22 mouse cellular contexts compared by ENCODE assay signal in genomic region chr14:124767996-124768395, GRCm38 (mm10).
DNase-seq lines count a peak whose midpoint lies in the region; TF ChIP-seq lines count a peak whose summit lies in the region.
"Had no signal": no experiment of that assay in that cellular context is flagged by ENCODE, and none has a peak within 500 bp of the region (broad histone marks: within the 10 kb centered on the region; RNA-seq: fewer than 3 reads in every experiment).

No protein-coding gene starts in this region.

- DNase-seq in heart, adult 18-20 months: peak; percentile 46 to 63
- DNase-seq in heart, postnatal 25 days (ENCODE audit: low spot score): no peak
- peak; percentile 67 to 79 for DNase-seq in cerebellum, adult 2 months
- peak; percentile 76 for DNase-seq in cerebellum, adult 9-11 months
- DNase-seq in heart, postnatal 14 days: peak; percentile 7 to 26
- no peak for DNase-seq in gastrocnemius, postnatal 25 days
- no peak for DNase-seq in ovary, postnatal 14 days (ENCODE audit: low spot score)
- DNase-seq: adrenal gland, adult 2 months; kidney, adult 9 months; kidney, postnatal 25 days; layer of hippocampus, postnatal 36 days; liver, embryonic 13.5 days; lung, adult 2 months; lung, postnatal 14 days; thymus, adult 2 months; thymus, postnatal 4 days had no signal

- peaks cover 5% of the 10 kb centered on the region; the same call in 1 of the 2 replicates for H3K4me1 ChIP-seq in cerebellum, adult 2 months (ENCODE audit: control insufficient read depth, insufficient read depth, low read length)
- H3K4me1 ChIP-seq: embryonic facial prominence, embryonic 15.5 days; forebrain, embryonic 15.5 days; limb, embryonic 13.5 days; liver, embryonic 13.5 days; neural tube, embryonic 15.5 days had no signal

- TF ChIP-seq POLR2A in cerebellum, adult 2 months (IDR thresholded peaks at IDR 0.05; ENCODE audit: borderline replicate concordance, insufficient read depth, low read length): no peak

- H3K4me3 ChIP-seq in cerebellum, adult 2 months (replicated peaks; ENCODE audit: insufficient read depth, low read depth, low read length): no peak overlapping the region
- H3K4me3 ChIP-seq: embryonic facial prominence, embryonic 15.5 days; forebrain, embryonic 15.5 days; limb, embryonic 13.5 days; liver, embryonic 13.5 days; neural tube, embryonic 15.5 days had no signal

- no peak for TF ChIP-seq CTCF in cerebellum, adult 2 months (IDR thresholded peaks at IDR 0.05; ENCODE audit: borderline replicate concordance, insufficient read depth, low read depth, low read length)

- WGBS in cerebellum, adult 2 months: 14% methylated on average over 3 of the region's 3 CpGs

- intact Hi-C loops in heart, postnatal 25 days (cut with DNase I): no loop called here
- intact Hi-C loops in heart, postnatal 14 days (cut with DNase I): no loop called here

- peak overlapping the region; percentile 98 for H3K27ac ChIP-seq in cerebellum, adult 2 months (ENCODE audit: insufficient read depth, low read length)
- H3K27ac ChIP-seq: embryonic facial prominence, embryonic 15.5 days; forebrain, embryonic 15.5 days; hindbrain, postnatal 0 days; limb, embryonic 13.5 days; liver, embryonic 13.5 days; neural tube, embryonic 15.5 days; stomach, postnatal 0 days had no signal

- H3K27me3 ChIP-seq in cerebellum, adult 2 months (ENCODE audit: control insufficient read depth, insufficient read depth, low read length): no peaks in the 10 kb centered on the region
- H3K27me3 ChIP-seq: embryonic facial prominence, embryonic 15.5 days; forebrain, embryonic 15.5 days; limb, embryonic 13.5 days; liver, embryonic 13.5 days; neural tube, embryonic 15.5 days had no signal

Comparison
In these comparisons a context has a peak if more than half of its experiments do, and no peak if none do; other contexts are left out.
1. DNase-seq: peak in heart, adult 18-20 months (2 of 2), cerebellum, adult 2 months (2 of 2), cerebellum, adult 9-11 months (single experiment) and heart, postnatal 14 days (2 of 2); none in heart, postnatal 25 days (single experiment), gastrocnemius, postnatal 25 days (single experiment) and ovary, postnatal 14 days (single experiment).